ENCODE assay signal across 19 mouse cellular contexts in the genomic region with DNA sequence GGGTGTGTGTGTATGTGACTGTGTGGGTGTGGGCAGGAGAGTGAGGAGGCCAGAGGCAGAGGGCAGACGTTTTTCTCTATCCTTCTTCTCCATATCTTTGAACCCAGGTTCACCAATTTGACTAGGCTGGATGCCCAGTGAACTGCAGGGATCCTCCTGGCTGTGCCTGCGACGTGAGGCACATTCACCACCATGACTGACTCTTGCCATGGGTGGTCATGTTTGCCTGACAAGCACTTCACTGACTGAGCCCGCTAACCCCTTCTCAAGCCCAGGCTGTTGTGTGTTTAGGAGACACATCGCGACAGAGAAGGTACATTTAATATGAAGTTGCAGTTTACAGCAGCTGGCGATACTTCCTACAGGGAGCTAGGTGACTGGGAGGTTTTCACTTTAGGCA. TPM values are rescaled to one million over a fixed set of nuclear protein-coding genes. Genes with fewer than 3 reads are reported as not detected.
DNase-seq lines count a peak whose midpoint lies in the region; ATAC-seq lines count a peak whose summit lies in the region.
"Had no signal": no experiment of that assay in that cellular context is flagged by ENCODE, and none has a peak within 500 bp of the region (broad histone marks: within the 10 kb centered on the region; RNA-seq: fewer than 3 reads in every experiment).

No protein-coding gene starts in this region.

- intact Hi-C loops in left cerebral cortex, postnatal 4 days (cut with DNase I): loop anchor here (1.0 kb wide), 1 partner anchor 228 kb away; no protein-coding TSS in a partner anchor
- intact Hi-C loops in left cerebral cortex, postnatal 36 days (cut with DNase I): loop anchor here (5.0 kb wide), 1 partner anchor 100 kb away; a partner anchor contains a TSS

- H3K4me3 ChIP-seq in embryonic facial prominence, embryonic 13.5 days: no peak overlapping the region
- H3K4me3 ChIP-seq: erythroblast, embryonic 14.5 days; limb, embryonic 13.5 days had no signal

- H3K4me2 ChIP-seq in embryonic facial prominence, embryonic 13.5 days: no peak overlapping the region
- H3K4me2 ChIP-seq: hindbrain, embryonic 14.5 days; limb, embryonic 13.5 days had no signal

- H3K4me1 ChIP-seq in embryonic facial prominence, embryonic 13.5 days: peaks cover 26% of the 10 kb centered on the region

- no peaks in the 10 kb centered on the region for H3K9me3 ChIP-seq in embryonic facial prominence, embryonic 13.5 days
- H3K9me3 ChIP-seq: limb, embryonic 13.5 days had no signal

- no peak overlapping the region for H3K9ac ChIP-seq in embryonic facial prominence, embryonic 13.5 days
- H3K9ac ChIP-seq: hindbrain, embryonic 14.5 days; limb, embryonic 13.5 days had no signal

- peak; percentile 44 for ATAC-seq in embryonic facial prominence, embryonic 13.5 days (ENCODE audit: insufficient number of reproducible peaks, insufficient read depth, low FRiP score, low TSS enrichment, low read depth)

- DNase-seq in cerebellum, postnatal 14 days: peak; percentile 49 to 53
- no peak for DNase-seq in cerebellum, adult 9-10 months
- DNase-seq in left cerebral cortex, postnatal 4 days: peak; percentile 35
- no peak for DNase-seq in left cerebral cortex, postnatal 36 days (ENCODE audit: low spot score in 2 of 2)
- DNase-seq in A20 (ENCODE audit: low read depth, low spot score): peak; percentile 51
- DNase-seq in adrenal gland, postnatal 4 days (ENCODE audit: low spot score in 2 of 2): no peak
- DNase-seq in gastrocnemius, adult 8-10 months (ENCODE audit: low spot score in 2 of 2): no peak

- 0 out of 2 replicates have a peak overlapping the region, but pooled peaks have one; percentile 22 for H3K27ac ChIP-seq in embryonic facial prominence, embryonic 13.5 days
- H3K27ac ChIP-seq: hindbrain, embryonic 14.5 days; limb, embryonic 13.5 days had no signal

- H3K36me3 ChIP-seq in embryonic facial prominence, embryonic 13.5 days: no peaks in the 10 kb centered on the region
- H3K36me3 ChIP-seq: limb, embryonic 13.5 days had no signal

- H3K27me3 ChIP-seq in embryonic facial prominence, embryonic 13.5 days: peaks cover 3% of the 10 kb centered on the region; the same call in 1 of the 2 replicates

- WGBS in embryonic facial prominence, embryonic 13.5 days: 50% methylated on average over 7 of the region's 7 CpGs

RNA-seq across cellular contexts. Expression of a gene that starts 14.6 kb away (rescaled TPM):
- not detected for total RNA-seq in left cerebral cortex, postnatal 4 days (2021)
- total RNA-seq in left cerebral cortex, postnatal 36 days (2021): not detected
- not detected in 2 replicates for polyA plus RNA-seq in embryonic facial prominence, embryonic 13.5 days (2015; fragmentation: Nextera tagmentation; extraction: Ambion mirVana)
- total RNA-seq in adrenal gland, postnatal 4 days (2021): not detected
- not detected for total RNA-seq in gastrocnemius, adult 8-10 months (2022)
- total RNA-seq: adrenal gland, postnatal 25 days; gastrocnemius, postnatal 14 days; heart, adult 8-10 months; heart, postnatal 14 days; left cerebral cortex, adult 8-10 months had no signal
- polyA plus RNA-seq: erythroblast, embryonic 14.5 days; frontal cortex, adult 2 months; intestine, embryonic 16.5 days; limb, embryonic 13.5 days; neural tube, embryonic 14.5 days had no signal

RNA-seq across cellular contexts. Expression of a gene that starts 47.7 kb away (rescaled TPM):
- 1 to 10 TPM; 4.3 to 5.7 TPM for total RNA-seq in left cerebral cortex, postnatal 4 days (2021)
- total RNA-seq in left cerebral cortex, postnatal 36 days (2021): 1 to 10 TPM; 1.2 to 4.5 TPM
- 24.7 and 31.3 TPM in 2 replicates for polyA plus RNA-seq in embryonic facial prominence, embryonic 13.5 days (2015; fragmentation: Nextera tagmentation; extraction: Ambion mirVana)
- total RNA-seq in adrenal gland, postnatal 4 days (2021): 10 to 100 TPM; 20.4 to 24.0 TPM
- under 1 TPM in 3 of 4 experiments, not detected in 1; 0.27 to 0.53 (median 0.48) TPM for total RNA-seq in gastrocnemius, adult 8-10 months (2022)

Comparison
In these comparisons a context has a peak if more than half of its experiments do, and no peak if none do; other contexts are left out.
1. DNase-seq: peak in cerebellum, postnatal 14 days (2 of 2), left cerebral cortex, postnatal 4 days (single experiment) and A20 (single experiment); none in cerebellum, adult 9-10 months (single experiment), left cerebral cortex, postnatal 36 days (0 of 2), adrenal gland, postnatal 4 days (0 of 2) and gastrocnemius, adult 8-10 months (0 of 2).